Mouse (Mus musculus) heart, postnatal 14 days (tissue): Measurements from ENCODE around the gene Hibadh. TPM values are rescaled to one million over a fixed set of nuclear protein-coding genes. Genes with fewer than 3 reads are reported as not detected.

Source experiments
- DNase-seq, 2 experiments: peaks; one replicate each; pipeline ENCODE4 v3.0.0; 2021 to 2022
- intact Hi-C: fragments of 180-260 bp; cut with DNase I; formaldehyde crosslinking; loops from one replicate; pipeline ENCODE4 v1.15.1; 2025
- total RNA-seq, 2 experiments: library from RNA; stranded (reverse); gene quantifications; 2 replicates each; pipeline ENCODE4 v1.2.3; 2021

Hibadh gene
- total RNA-seq, 2 experiments from 2014 or later: 188 to 192 TPM

DNA sequence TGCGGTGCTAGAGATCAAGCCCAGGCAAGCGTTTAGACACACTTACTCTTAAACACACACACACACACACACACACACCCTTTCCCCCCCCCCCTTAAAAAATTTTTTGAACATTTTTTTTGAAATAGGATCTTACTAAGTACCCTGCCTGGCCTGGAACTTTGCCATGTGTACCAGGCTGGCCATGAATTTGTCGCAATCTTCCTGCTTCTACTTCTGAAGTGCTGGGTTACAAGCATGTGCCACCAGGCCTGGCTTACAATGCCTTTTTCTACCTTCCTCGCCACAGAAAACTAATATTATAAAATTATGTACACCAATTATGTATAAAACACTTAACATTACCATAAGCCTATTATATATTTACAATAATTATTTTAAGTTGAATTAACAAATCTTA lies 59.1 kb downstream of the Hibadh start:
- intact Hi-C loops: no loop called here
- no peak for DNase-seq

DNA sequence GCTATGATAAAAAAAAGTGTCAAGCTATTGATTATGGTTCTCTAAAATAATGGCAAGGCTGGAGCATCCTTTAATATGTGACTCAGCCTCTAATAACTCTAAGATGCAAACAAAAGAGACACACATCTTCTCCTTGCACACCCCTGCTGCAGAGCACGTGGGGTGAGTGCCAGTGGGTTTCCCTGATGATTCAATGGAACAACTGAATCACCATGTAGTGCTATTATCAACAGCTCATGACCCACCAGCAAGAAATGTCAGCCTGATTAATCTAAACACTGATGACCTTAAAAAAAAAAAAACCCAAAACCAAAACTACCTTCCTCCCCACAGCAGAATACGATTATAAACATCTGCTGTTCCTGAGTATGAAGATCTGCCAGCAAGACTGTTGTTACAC lies 61.9 kb downstream of the Hibadh start:
- DNase-seq: no peak
- intact Hi-C loops: loop anchor here (5.0 kb wide), 1 partner anchor 259 kb away; no protein-coding TSS in a partner anchor

DNA sequence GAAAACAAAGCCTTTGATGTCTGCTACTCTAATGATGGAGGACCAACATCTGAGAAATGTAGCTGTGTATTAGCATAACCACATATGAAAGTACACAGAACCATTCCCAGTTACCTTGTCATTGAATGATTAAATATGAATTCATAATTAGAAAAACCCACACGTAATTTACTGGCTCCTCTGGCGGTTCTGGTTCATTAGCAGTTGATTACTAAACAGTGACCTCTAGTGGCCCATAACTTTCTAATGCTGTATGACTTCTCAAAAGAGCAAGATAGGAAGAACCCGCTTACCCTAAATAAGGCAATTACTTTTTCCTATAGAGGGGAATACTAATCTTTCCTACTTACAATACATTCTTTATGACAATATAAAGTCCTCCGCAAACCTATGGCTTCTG lies 62.9 kb downstream of the Hibadh start:
- intact Hi-C loops: loop anchor here (1.0 to 5.0 kb wide), 3 partner anchors 260 to 306 kb away; no protein-coding TSS in a partner anchor
- DNase-seq: peak in 1 of 2 experiments; percentile 46

DNA sequence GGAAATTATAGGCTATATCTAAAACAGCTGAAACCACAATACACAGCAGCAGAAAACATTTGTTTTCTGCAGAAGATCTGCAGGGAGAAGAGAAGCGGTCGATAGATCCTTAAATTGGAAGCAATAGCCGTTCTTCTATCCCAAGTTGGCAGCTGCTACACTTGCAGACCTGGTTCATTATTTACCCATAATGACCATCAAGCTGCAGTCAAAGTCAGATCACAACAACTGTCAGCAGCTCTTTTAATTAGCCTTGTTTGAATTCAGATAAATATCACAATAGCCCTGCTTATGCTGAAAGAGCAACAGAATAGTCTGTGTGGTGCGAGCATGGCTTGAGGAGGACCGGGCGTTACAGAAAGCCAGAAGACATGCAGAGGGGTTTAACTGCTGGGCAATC lies 71.5 kb downstream of the Hibadh start:
- DNase-seq: no peak
- intact Hi-C loops: no loop called here

DNA sequence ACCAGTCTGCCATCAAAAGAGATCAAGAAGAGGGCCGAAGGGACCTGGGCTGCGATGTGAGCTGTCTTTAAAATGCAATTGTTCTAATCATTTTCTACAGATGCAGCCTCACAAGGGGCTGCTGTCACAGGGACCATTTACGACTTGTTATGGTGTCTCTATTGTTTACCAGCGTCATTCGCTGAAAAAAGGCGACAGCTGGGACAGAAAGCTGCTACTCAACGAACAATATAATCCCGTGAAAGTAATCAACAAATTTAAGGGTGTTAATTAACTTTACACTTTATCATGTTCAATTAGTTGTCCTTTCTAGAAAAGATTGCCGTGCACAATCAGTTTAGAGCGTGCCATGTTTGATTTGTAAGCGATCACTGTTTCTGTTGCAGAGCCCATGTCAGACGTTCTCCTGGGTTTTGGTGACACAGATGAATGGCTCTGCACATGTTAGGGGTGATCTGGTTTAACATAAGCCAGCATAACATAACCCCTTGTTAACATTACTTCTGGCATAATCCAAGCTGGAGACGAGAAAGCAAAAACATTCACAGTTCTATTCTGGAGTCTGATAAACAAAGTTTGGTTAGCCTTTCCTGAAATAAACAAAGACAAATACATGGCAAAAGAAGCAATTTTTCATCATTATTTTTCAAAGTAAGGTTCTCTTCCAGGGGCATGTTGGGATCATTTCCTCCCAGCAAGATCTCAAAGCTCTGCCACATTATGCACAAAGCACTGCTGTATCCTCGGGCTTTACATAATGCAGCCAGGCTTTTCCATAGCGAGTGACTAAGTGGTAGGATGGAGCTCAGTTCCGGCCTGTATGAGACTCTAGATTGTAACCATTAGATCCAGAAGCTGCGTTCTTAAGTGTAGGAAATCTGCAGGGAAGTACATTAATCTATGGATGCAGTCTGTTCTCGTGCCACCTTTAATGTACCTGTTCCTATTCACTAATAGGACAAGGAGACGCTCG lies 72.6 kb downstream of the Hibadh start:
- intact Hi-C loops: no loop called here
- DNase-seq: no peak

DNA sequence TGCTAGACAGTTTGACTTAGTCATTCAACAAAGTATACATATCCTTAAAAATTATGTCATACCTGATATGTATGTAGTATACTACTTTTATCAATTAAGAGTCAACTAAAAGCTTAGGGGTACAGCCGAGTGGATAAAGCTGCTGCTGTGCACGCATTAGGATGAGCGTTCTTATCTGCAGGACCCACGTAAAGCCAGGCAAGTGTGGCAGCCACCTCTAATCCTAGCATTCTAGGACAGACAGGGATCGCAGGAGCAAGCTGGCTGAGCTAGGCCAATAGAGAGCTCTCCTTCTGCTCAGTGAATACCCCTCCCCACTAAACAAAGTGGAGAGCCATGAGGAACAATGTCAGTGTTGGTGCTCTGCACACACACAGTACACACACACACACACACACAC lies 75.0 kb downstream of the Hibadh start:
- intact Hi-C loops: no loop called here
- no peak for DNase-seq

DNA sequence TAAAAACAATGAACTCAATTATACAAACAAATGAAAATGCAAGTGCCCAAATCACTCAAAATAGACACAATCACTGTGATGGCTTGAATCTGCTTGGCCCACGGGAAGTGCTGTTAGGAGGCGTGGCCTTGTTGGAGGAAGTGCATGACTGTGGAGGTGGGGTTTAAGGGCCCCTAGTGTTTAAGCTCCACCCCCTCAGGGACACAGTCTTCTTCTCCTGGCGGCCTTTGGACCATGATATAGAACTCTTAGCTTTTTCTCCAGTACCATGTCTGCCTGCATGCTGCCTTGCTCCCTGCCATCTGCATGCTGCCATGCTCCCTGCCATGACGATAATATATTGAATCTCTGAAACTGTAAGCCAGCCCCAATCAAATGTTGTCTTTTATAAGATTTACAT lies 77.2 kb downstream of the Hibadh start:
- no peak for DNase-seq
- intact Hi-C loops: no loop called here

DNA sequence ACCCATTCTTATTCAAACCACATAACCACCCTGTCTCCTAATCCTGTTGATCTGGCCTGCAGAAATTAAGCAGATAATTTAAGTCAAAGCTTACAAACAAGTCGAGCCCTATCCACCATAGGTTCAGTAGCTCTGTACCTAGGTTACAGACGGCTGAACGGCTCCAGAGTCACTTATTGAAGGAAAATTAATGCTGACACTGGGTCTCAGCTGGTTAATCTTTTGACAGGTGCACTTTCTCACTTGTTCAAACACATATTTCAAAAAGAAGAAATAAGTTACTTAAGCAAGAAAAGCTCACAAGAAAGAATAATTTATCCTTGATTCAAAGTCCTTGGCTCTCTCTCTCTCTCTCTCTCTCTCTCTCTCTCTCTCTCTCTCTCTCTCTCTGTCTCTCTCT lies 81.1 kb downstream of the Hibadh start:
- no peak for DNase-seq
- intact Hi-C loops: no loop called here

DNA sequence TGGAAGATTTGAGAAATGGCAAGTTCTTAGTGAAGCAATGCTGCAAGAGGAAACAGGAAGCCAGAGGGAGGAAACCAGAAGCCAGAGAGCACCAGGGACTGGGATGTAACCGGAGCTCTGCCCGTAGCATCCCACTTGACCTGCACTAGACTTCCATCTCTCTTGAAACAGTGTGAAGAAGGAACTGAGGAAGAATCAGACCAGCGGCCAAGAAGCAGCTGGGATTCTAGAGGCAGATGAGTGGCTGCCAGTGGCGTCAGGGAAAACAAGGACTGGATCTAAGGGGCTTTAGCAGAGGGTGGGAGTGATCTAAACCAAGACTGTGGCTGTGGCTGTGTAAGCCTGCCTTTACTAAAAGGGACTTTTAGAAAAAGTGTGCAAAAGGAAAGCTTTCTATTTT lies 95.8 kb downstream of the Hibadh start:
- peak in 1 of 2 experiments; percentile 14 for DNase-seq

DNA sequence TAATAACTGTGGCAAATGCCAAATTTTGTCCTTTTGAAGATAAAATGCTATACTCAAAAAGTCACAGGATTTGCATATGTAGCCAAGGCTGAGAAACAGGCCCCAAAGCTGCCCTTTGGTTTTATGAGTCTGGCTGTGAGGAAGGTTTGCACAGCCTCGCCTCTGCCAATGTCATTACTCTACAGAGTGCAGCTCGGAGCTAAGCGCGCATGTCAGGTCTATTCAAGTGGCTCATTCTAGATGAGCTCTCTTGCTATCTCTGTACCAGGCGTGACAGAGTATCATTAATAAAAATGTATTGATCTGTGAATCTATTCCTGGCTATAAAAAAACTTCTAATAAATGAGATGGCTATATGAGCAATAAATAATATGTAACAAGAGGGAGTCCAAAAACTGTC lies 97.7 kb downstream of the Hibadh start:
- intact Hi-C loops: no loop called here

More for the DNA sequence above, 95.8 kb downstream of the Hibadh start:
- intact Hi-C loops: no loop called here

DNA sequence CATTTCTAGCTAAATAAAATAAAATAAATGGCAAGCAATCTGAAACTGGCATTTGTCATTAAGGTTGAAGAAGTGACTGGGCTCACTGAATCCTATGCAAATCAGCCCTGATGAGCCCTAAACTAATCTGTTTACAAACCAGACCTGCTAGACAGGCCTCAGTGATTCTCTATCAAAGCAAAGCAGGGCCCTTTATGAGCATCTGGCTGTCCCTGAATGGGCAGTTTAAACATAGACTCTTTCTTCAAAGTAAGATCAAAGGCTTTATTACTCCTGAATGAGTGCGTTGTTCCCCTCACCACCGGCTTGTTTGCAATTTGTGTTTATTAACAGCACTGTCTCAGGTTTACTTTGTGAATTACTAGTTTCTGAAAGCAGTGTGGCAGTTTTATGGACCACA lies 100.3 kb downstream of the Hibadh start:
- intact Hi-C loops: no loop called here
- DNase-seq: no peak

More for the DNA sequence above, 97.7 kb downstream of the Hibadh start:
- DNase-seq: no peak

DNA sequence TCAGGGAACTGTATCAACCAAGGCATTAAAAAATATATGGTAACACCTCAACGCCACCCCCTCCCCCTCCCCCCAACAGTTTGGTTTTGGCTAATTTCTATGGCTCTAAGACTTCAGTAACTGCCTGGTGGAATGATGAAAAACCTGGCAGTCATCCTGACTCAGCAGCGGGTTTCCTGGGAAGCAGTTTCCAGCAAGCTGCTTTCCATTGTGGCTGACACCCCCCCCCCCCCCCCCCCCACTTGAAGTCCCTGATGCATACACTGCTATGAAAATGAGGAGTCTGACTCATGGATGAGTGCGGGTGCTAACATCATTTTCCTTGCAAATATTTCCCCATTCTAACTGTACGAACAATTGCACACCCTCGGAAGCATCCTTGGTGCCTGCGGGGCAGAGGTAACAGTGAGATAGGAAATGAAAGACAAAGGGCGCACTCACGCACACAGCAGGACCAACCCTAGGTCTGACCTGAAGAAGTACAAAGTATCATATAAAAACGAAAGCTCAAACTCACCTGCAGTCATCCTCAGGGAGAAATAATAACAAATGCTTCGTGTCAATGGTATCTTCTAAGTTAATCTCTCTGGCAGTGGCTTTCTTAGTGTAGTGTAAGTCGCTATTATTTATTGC lies 105.0 kb downstream of the Hibadh start:
- no peak for DNase-seq
- intact Hi-C loops: no loop called here

DNA sequence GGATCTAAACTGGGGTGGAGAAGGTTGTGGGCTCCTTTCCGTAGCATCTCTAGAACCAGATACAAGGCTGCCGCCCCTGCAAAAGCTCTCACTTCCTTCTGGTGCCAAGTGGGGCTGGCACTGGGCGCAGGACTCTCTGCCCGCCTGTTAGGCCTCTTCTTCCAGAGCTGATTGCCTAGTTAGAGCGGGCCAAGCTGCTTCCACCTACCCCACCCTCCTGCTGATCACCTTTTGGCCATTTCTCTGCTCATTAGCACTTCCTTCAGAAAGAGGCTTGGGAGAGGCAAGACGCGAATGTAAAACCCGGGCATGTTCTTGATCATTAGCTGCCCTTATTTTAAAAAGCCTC lies 108.1 kb downstream of the Hibadh start:
- intact Hi-C loops: no loop called here
- DNase-seq: no peak

DNA sequence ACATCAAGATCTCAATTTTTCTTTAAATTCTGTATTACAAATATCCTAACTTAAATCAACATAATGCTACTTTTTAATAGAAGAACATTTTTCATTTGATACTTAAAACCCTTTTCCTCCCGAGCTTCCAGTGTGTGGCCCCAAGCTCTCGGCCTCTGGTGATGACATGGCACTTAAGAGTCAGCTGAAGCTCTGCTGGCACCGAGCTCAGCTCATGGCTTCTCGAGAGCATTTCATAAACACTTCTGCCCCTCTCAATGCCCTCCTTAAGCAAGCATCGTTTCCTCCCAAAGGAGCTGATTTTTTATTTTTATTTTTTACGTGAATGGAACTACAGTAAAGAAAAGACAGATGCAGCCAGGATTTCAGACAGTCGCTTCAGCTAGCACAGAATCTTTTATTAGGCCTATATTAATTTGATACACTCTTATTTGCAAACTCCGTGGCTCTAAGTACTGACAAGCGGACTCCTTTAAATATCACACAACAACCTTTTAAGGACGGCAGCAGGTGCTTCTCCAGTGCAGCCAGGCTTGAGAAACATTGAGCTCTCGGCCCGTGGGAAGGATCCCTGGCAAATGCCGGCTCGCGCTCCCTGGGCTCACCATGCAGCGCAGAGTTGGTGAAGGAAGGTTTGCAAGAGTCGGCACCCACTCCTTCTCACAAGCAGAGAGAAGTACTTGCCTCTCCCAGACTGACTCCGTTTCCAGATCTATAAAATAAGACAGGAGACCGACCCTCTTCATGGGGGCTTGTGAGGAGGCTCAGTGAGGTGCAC lies 108.6 kb downstream of the Hibadh start:
- DNase-seq: no peak
- intact Hi-C loops: loop anchor here (2.0 kb wide), 1 partner anchor 39 kb away; no protein-coding TSS in a partner anchor

DNA sequence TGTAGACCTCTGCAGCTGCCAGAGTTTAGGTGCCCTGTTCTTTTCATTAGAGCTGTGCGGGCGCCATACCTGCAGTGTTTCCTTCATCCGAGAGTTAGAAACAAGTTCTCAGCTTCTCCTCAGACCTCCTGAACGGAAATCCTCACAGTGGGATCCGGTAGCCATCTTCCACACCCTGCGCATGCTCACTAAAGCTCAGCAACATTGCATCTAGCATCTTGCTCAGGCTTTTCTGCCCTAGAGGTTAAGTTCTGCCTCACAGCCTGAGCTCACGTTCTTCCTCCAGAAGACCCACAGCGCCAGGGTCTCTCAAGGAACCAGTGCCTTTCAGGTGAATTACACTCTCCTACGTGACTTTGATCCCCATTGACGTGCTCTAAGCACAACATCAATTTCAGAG lies 109.3 kb downstream of the Hibadh start:
- intact Hi-C loops: loop anchor here (2.0 kb wide), 1 partner anchor 40 kb away; no protein-coding TSS in a partner anchor
- DNase-seq: no peak

DNA sequence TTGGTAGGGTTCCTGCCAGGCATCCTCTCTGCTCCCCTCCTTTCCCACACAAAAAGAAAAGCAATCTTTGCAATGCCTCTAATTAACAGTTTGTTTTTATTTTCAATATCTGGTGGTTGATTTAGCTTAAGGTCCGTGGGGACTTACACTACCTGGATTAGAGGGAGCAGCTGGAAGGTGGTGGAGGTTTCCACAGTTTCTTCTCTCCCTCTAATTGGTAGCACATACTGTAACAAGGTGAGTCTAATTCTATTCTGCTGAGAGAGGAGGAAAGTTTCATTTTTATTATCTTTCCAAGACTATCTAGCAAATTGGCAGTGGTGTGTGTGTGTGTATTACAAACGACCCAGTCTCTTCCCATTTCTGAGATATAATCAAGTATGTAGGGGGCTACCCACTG lies 116.0 kb downstream of the Hibadh start:
- intact Hi-C loops: no loop called here
- no peak for DNase-seq

DNA sequence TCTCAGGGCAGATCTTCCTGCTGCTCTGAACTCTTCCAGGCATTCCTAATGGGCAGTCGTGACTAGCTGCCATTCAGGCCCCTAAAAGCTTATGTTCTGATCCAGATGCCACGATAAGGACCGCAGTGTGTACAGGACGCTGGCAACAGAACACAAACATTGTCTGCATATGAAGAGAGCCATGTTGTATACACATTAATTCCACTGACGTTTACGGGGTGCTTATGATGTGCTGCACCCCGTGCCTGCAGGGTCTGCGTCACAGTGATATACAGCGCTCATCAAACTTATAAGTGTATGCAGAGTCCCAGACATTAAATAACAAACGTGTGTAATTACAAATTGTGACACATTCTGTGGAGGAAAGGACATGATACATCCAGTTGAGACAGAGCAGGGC lies 121.5 kb downstream of the Hibadh start:
- intact Hi-C loops: no loop called here
- no peak for DNase-seq

DNA sequence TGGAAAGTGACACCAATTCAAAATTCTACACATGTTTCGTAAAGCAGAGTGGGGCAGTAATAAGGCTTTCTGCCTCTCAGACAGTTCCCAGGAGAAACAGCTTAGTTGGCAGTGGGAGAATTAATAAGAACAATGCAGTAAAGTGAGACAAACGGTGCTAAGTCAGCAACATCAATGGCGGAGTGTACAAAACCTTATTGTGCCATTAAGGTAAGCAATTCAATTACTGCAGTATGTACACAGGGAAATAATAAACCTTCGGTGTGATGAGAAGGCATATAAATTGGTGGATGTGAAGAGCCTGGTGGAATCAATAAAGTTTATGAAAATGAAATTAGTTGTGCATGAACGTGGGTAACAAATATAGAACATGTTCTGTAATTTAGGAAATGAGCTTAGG lies 122.9 kb downstream of the Hibadh start:
- no peak for DNase-seq
- intact Hi-C loops: no loop called here

DNA sequence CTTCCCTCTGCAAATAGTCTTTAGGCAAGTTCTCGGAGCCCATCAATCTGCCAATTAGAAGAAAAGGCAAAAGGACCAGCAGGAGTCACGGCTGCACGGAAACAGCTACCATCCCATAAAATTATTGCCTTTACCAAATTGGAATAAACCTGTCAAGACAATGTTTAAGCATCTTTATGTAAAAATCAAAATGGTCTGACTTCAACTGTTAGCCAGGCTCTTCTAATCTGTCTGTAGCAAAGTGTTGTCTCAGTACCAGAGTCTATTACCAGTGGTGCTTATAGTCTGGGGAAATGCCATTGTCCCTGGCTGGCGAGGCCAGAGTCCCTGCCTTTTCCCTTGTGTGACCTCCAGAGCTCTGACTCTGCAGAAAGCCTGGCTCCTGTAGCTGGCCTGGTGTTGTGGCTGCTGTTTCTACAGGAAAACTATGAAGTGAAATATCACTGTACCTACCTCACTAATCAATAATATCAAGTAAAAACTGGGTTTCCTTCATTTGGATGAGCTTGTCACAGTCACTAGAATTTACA lies 126.2 kb downstream of the Hibadh start:
- intact Hi-C loops: no loop called here
- peak in 1 of 2 experiments; percentile 17 for DNase-seq

DNA sequence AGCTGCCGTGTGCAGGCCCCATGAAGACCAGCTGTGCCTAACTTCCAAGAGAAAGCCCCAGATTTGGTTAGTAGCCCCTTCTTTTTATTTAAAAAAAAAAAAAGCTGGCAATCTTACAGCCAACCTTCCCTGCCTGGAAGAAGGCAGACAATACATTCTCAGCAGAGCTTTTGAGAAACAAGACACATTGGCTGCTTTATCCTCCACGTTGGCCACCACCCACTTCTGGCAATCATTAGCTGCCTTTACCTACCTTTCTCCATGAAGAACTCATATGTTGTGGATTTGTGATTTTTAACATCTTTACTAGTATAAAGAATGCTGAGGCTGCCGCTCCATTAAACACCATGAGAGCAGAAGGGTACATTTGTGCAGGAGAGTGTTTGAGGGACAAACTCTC lies 131.4 kb downstream of the Hibadh start:
- DNase-seq: no peak
- intact Hi-C loops: no loop called here

DNA sequence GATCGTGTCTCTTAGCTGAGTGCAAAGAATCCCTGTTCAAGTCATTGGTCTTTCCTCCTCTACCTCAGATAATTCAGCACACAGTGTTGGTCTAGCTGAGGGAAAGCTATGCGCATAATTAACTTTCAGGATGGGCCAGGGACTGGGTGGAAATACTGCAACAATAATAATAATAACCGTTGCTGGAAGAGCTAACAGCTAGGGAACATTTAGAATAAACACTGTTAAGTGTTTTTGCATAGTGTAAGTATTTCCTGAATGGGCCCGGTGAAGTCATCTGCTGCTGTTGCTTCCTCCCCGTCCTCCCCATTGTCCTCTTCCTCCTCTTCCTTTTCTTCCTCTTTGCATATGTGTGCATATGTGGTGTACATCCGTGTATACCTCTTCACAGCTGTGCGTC lies 132.2 kb downstream of the Hibadh start:
- DNase-seq: no peak
- intact Hi-C loops: no loop called here
